1 mouse cellular context compared by ENCODE assay signal in the genomic region with DNA sequence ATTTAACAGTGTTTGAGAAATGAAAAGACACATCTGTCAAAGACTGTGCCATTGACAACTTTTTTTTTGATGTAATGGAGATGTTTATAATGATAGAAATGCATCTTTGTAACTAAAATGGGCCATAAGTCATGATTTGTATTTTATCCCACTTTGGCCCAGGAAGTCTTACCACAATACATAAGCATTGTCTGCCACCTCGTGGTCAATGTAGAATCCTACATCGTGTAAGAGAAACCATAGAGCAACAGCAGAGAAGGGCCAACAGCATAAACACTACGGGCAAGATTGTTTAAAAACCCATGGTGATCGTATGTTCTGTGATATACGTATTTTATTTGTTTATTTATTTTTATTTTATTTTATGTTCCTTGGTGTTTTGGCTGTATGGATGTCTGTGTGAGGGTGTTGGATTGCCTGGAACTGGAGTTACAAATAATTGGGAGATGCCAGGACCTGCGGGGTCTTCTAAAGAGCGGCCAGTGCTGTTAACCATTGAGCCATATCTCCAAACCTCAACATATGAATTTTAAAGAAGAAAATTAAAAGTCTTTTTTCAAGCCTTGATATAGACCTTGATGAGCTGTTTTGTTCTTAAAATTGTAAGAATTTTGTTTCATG.
TF ChIP-seq lines count a peak whose summit lies in the region.

No protein-coding gene starts in this region.

TF ChIP-seq in CH12.LX, 34 proteins besides CTCF, POLR2A, EP300 and RAD21 (continued from another document):
- 0 out of 2 replicates have a peak, but pooled peaks have one; percentile 29 for TF ChIP-seq MEF2A (IDR thresholded peaks at IDR 0.05; ENCODE audit: borderline replicate concordance, low read depth, low read length)
- TF ChIP-seq KAT2A (IDR thresholded peaks at IDR 0.05; ENCODE audit: insufficient replicate concordance, low read length), result no peak
- peak; percentile 95 for TF ChIP-seq SMC3 (IDR thresholded peaks at IDR 0.05; ENCODE audit: low read depth, low read length)
- TF ChIP-seq MXI1 (IDR thresholded peaks at IDR 0.05; ENCODE audit: low read depth, low read length), result no peak
- no peak for TF ChIP-seq PAX5 (IDR thresholded peaks at IDR 0.05; ENCODE audit: low read length)
- no peak for TF ChIP-seq ZMIZ1 (IDR thresholded peaks at IDR 0.05; ENCODE audit: low read depth, low read length)
- no peak for TF ChIP-seq MAFK (IDR thresholded peaks at IDR 0.05; ENCODE audit: insufficient replicate concordance, low read length)
- no peak for TF ChIP-seq ELF1 (IDR thresholded peaks at IDR 0.05; ENCODE audit: low read depth, low read length)
- no peak for TF ChIP-seq SIN3A (IDR thresholded peaks at IDR 0.05; ENCODE audit: low read length)
- no peak for TF ChIP-seq MYC (IDR thresholded peaks at IDR 0.05; ENCODE audit: low read depth, low read length)
TF ChIP-seq in CH12.LX: peak in this region for 3.
